Mouse (Mus musculus) MEL (cell line): Measurements from ENCODE around the gene Stag2. TPM values are rescaled to one million over a fixed set of nuclear protein-coding genes. Genes with fewer than 3 reads are reported as not detected.

Source experiments
- DNase-seq: peaks from one replicate; pipeline ENCODE4 v3.0.0; 2011; ENCODE audit warnings: low read depth, low spot score
- H3K27ac ChIP-seq: 2 replicates; pipeline ENCODE4 v1.5.1; 2012; ENCODE audit warnings: low read depth, mild to moderate bottlenecking, control low read depth, low read length, moderate library complexity; ENCODE audit not compliant: control insufficient read depth
- H3K27me3 ChIP-seq, 2 experiments: fragments of 150-350 bp in 1 of 2; sonication (generic) in 1 of 2; 2 replicates each; pipeline ENCODE4 v1.6.1; 2012; ENCODE audit warnings: low read length in 2 of 2, mild to moderate bottlenecking in 2 of 2, improper control_type of control experiment in 1 of 2, moderate library complexity in 1 of 2; ENCODE audit not compliant: insufficient read depth in 2 of 2, control insufficient read depth in 1 of 2
- H3K36me3 ChIP-seq, 2 experiments: 2 replicates each; pipeline ENCODE4 v1.6.1; 2012 to 2014; ENCODE audit warnings: low read length in 2 of 2, improper control_type of control experiment in 1 of 2, inconsistent platforms in 1 of 2, mild to moderate bottlenecking in 1 of 2; ENCODE audit not compliant: insufficient read depth in 2 of 2, control insufficient read depth in 1 of 2
- H3K4me1 ChIP-seq, 2 experiments: fragments of 150-350 bp in 1 of 2; sonication (generic) in 1 of 2; 2 replicates each; pipeline ENCODE4 v1.6.1; 2012; ENCODE audit warnings: low read length in 2 of 2, improper control_type of control experiment in 1 of 2, mild to moderate bottlenecking in 1 of 2; ENCODE audit not compliant: insufficient read depth in 2 of 2, control insufficient read depth in 1 of 2
- H3K4me3 ChIP-seq, 2 experiments: fragments of 150-350 bp in 1 of 2; sonication (generic) in 1 of 2; 2 replicates each; pipeline ENCODE4 v1.5.1; 2012; ENCODE audit warnings: low read depth in 2 of 2, low read length in 2 of 2, mild to moderate bottlenecking in 2 of 2, moderate library complexity in 2 of 2, control low read depth in 1 of 2, improper control_type of control experiment in 1 of 2; ENCODE audit not compliant: control insufficient read depth in 1 of 2, insufficient read depth in 1 of 2
- H3K79me2 ChIP-seq: 2 replicates; pipeline ENCODE4 v1.6.1; 2012; ENCODE audit warnings: mild to moderate bottlenecking, low read length, moderate library complexity; ENCODE audit not compliant: control insufficient read depth, poor library complexity, insufficient read depth
- H3K9ac ChIP-seq: 2 replicates; pipeline ENCODE4 v1.6.1; 2012; ENCODE audit warnings: low read depth, mild to moderate bottlenecking, control low read depth, low read length, moderate library complexity; ENCODE audit not compliant: control insufficient read depth, poor library complexity, severe bottlenecking
- H3K9me3 ChIP-seq: fragments of 150-350 bp; sonication (generic); replicated peaks from 2 replicates; pipeline ENCODE4 v1.6.1; 2012; ENCODE audit warnings: mild to moderate bottlenecking, low read length, improper control_type of control experiment, moderate library complexity; ENCODE audit not compliant: insufficient read depth
- CHD1 ChIP-seq: IDR thresholded peaks from 2 replicates; pipeline ENCODE4 v1.6.1; 2012; ENCODE audit warnings: low read depth, mild to moderate bottlenecking, inconsistent platforms, low read length, improper control_type of control experiment
- ELF1 ChIP-seq: IDR thresholded peaks from 2 replicates; pipeline ENCODE4 v1.6.1; 2014; ENCODE audit warnings: low read depth, mild to moderate bottlenecking, inconsistent platforms, low read length, improper control_type of control experiment, moderate library complexity
- EP300 ChIP-seq, 2 experiments: IDR thresholded peaks; 2 replicates each; pipeline ENCODE4 v1.6.1; 2011; ENCODE audit warnings: improper control_type of control experiment in 2 of 2, low read length in 2 of 2, low read depth in 1 of 2, mild to moderate bottlenecking in 1 of 2
- ETS1 ChIP-seq: IDR thresholded peaks from 2 replicates; pipeline ENCODE4 v1.6.1; 2012; ENCODE audit warnings: low read depth, mild to moderate bottlenecking, inconsistent platforms, low read length, improper control_type of control experiment, moderate library complexity
- GABPA ChIP-seq: IDR thresholded peaks from 2 replicates; pipeline ENCODE4 v1.6.1; 2012; ENCODE audit warnings: low read depth, mild to moderate bottlenecking, inconsistent platforms, low read length, improper control_type of control experiment, moderate library complexity
- HCFC1 ChIP-seq: IDR thresholded peaks from 2 replicates; pipeline ENCODE4 v1.6.1; 2012; ENCODE audit warnings: low read depth, mild to moderate bottlenecking, inconsistent platforms, low read length, improper control_type of control experiment, moderate library complexity
- KAT2A ChIP-seq: conservative IDR thresholded peaks from 2 replicates; pipeline ENCODE4 v1.6.1; 2012; ENCODE audit warnings: low read depth, low read length, improper control_type of control experiment, inconsistent platforms
- MAFK ChIP-seq: IDR thresholded peaks from 2 replicates; pipeline ENCODE4 v1.6.1; 2011; ENCODE audit warnings: low read depth, mild to moderate bottlenecking, low read length, improper control_type of control experiment, borderline replicate concordance
- MAX ChIP-seq: IDR thresholded peaks from 2 replicates; pipeline ENCODE4 v1.6.1; 2011; ENCODE audit warnings: low read length, improper control_type of control experiment
- MAZ ChIP-seq: IDR thresholded peaks from 2 replicates; pipeline ENCODE4 v1.6.1; 2012; ENCODE audit warnings: low read depth, mild to moderate bottlenecking, inconsistent platforms, low read length, improper control_type of control experiment
- MEF2A ChIP-seq: IDR thresholded peaks from 2 replicates; pipeline ENCODE4 v1.6.1; 2014; ENCODE audit warnings: low read depth, mild to moderate bottlenecking, inconsistent platforms, low read length, improper control_type of control experiment; ENCODE audit not compliant: poor library complexity, insufficient replicate concordance, severe bottlenecking; ENCODE audit errors: extremely low read depth
- MXI1 ChIP-seq: IDR thresholded peaks from 2 replicates; pipeline ENCODE4 v1.6.1; 2011; ENCODE audit warnings: mild to moderate bottlenecking, low read depth, low read length, improper control_type of control experiment
- MYB ChIP-seq: IDR thresholded peaks from 2 replicates; pipeline ENCODE4 v1.6.1; 2011; ENCODE audit warnings: mild to moderate bottlenecking, low read depth, low read length, improper control_type of control experiment
- NELFE ChIP-seq: IDR thresholded peaks from 2 replicates; pipeline ENCODE4 v1.6.1; 2011; ENCODE audit warnings: low read depth, low read length, improper control_type of control experiment
- NRF1 ChIP-seq: IDR thresholded peaks from 2 replicates; pipeline ENCODE4 v1.6.1; 2014; ENCODE audit warnings: low read depth, mild to moderate bottlenecking, inconsistent platforms, low read length, improper control_type of control experiment, moderate library complexity; ENCODE audit not compliant: poor library complexity, insufficient read depth, severe bottlenecking
- POLR2A ChIP-seq, 2 experiments: IDR thresholded peaks; 2 replicates each; pipeline ENCODE4 v1.6.1; 2011 to 2012; ENCODE audit warnings: low read length in 2 of 2, mild to moderate bottlenecking in 2 of 2, control low read depth in 1 of 2, improper control_type of control experiment in 1 of 2, low read depth in 1 of 2, moderate library complexity in 1 of 2; ENCODE audit not compliant: control insufficient read depth in 1 of 2, insufficient read depth in 1 of 2, poor library complexity in 1 of 2
- POLR2AphosphoS2 ChIP-seq: IDR thresholded peaks from 2 replicates; pipeline ENCODE4 v1.6.1; 2011; ENCODE audit warnings: low read length, improper control_type of control experiment
- RCOR1 ChIP-seq: IDR thresholded peaks from 2 replicates; pipeline ENCODE4 v1.6.1; 2012; ENCODE audit warnings: low read depth, mild to moderate bottlenecking, inconsistent platforms, low read length, improper control_type of control experiment
- SIN3A ChIP-seq: IDR thresholded peaks from 2 replicates; pipeline ENCODE4 v1.6.1; 2012; ENCODE audit warnings: low read length, improper control_type of control experiment, inconsistent platforms
- TAL1 ChIP-seq: IDR thresholded peaks from 2 replicates; pipeline ENCODE4 v1.6.1; 2012; ENCODE audit warnings: mild to moderate bottlenecking, inconsistent platforms, low read length, moderate library complexity, mixed read lengths
- TCF12 ChIP-seq: IDR thresholded peaks from 2 replicates; pipeline ENCODE4 v1.6.1; 2014; ENCODE audit warnings: low read depth, mild to moderate bottlenecking, inconsistent platforms, low read length, improper control_type of control experiment, moderate library complexity
- UBTF ChIP-seq: IDR thresholded peaks from 2 replicates; pipeline ENCODE4 v1.6.1; 2012; ENCODE audit warnings: low read depth, mild to moderate bottlenecking, inconsistent platforms, low read length, improper control_type of control experiment, moderate library complexity, borderline replicate concordance; ENCODE audit not compliant: insufficient read depth
- ZC3H11A ChIP-seq: IDR thresholded peaks from 2 replicates; pipeline ENCODE4 v1.6.1; 2012; ENCODE audit warnings: low read depth, mild to moderate bottlenecking, inconsistent platforms, low read length, improper control_type of control experiment
- ZKSCAN1 ChIP-seq: IDR thresholded peaks from 2 replicates; pipeline ENCODE4 v1.6.1; 2012; ENCODE audit warnings: low read depth, mild to moderate bottlenecking, inconsistent platforms, low read length, improper control_type of control experiment, moderate library complexity
- ZMIZ1 ChIP-seq: IDR thresholded peaks from 2 replicates; pipeline ENCODE4 v1.6.1; 2012; ENCODE audit warnings: low read depth, mild to moderate bottlenecking, inconsistent platforms, low read length, improper control_type of control experiment, moderate library complexity
- ZNF384 ChIP-seq: IDR thresholded peaks from 2 replicates; pipeline ENCODE4 v1.6.1; 2012; ENCODE audit warnings: low read depth, mild to moderate bottlenecking, inconsistent platforms, low read length, improper control_type of control experiment
- polyA plus RNA-seq, 2 experiments: library from polyadenylated mRNA; stranded (reverse) in 1 of 2; unstranded in 1 of 2; fragments of >175 nt in 1 of 2; fragments of >200 nt in 1 of 2; gene quantifications; 2 replicates each; pipeline versions ENCODE4 v1.2.1 to v1.2.4; 2012; ENCODE audit warnings: low replicate concordance in 2 of 2, low read depth in 1 of 2; ENCODE audit not compliant: insufficient read length in 2 of 2, insufficient read depth in 1 of 2, missing spikeins in 1 of 2
- total RNA-seq: library from RNA; depleted of rRNA; stranded (reverse); fragments of 300-350 nt; gene quantifications from 2 replicates; pipeline ENCODE4 v1.2.3, GENCODE M21; 2012

Gene Stag2
- total and polyA plus RNA-seq, 3 experiments: 18.0 to 22.9 TPM; not detected in 1

- Histone ChIP-seq H3K27me3 (no peaks in the 10 kb centered on the region), H3K79me2 (peaks cover 39% of the 10 kb centered on the region), H3K9ac (peak overlapping the region; percentile 100)
- peak; percentile 53 for DNase-seq
- TF ChIP-seq MAFK (no peak), EP300 (IDR thresholded peaks at IDR 0.05; ENCODE audit: low read depth in 1 of 2, low read length in 2 of 2) (no peak), RCOR1 (no peak), KAT2A (no peak), NRF1 (0 out of 2 replicates have a peak, but pooled peaks have one; percentile 2), TCF12 (0 out of 2 replicates have a peak, but pooled peaks have one; percentile 9), POLR2A (IDR thresholded peaks at IDR 0.05; ENCODE audit: control insufficient read depth in 1 of 2, insufficient read depth in 1 of 2, low read depth in 1 of 2, low read length in 2 of 2, poor library complexity in 1 of 2) (peak; percentile 48 to 55; a peak in 2 of 4 replicates), GABPA (no peak), MAZ (peak; percentile 8; the same call in 1 of the 2 replicates), CHD1 (no peak), POLR2AphosphoS2 (no peak), ETS1 (no peak), ZMIZ1 (no peak), SIN3A (no peak; the same call in 1 of the 2 replicates), MXI1 (no peak), ELF1 (no peak), ZKSCAN1 (no peak), NELFE (no peak; the same call in 1 of the 2 replicates)
- TF ChIP-seq, all 39 proteins: peak for 4
- H3K4me1 ChIP-seq: no peaks in the 10 kb centered on the region; a peak in 1 of 4 replicates
- peak overlapping the region; percentile 86 to 94 for H3K4me3 ChIP-seq
- H3K36me3 ChIP-seq: peaks cover 0 to 4% of the 10 kb centered on the region in 2 experiments; a peak in 2 of 4 replicates
- no peaks in the 10 kb centered on the region for H3K9me3 ChIP-seq
- H3K27ac ChIP-seq: peak overlapping the region; percentile 96
Observed at GRCm38 (mm10) chrX:42149557-42150345, 634 bp downstream of the Stag2 start.

- peak overlapping the region; percentile 100 for H3K27ac ChIP-seq
- peak overlapping the region; percentile 100 for H3K9ac ChIP-seq
- peaks cover 0 to 11% of the 10 kb centered on the region in 2 experiments; a peak in 2 of 4 replicates for H3K36me3 ChIP-seq
- no peaks in the 10 kb centered on the region for H3K27me3 ChIP-seq
- peak; percentile 87 for DNase-seq
- peaks cover 45% of the 10 kb centered on the region for H3K79me2 ChIP-seq
- peak overlapping the region; percentile 94 to 95 for H3K4me3 ChIP-seq
- no peaks in the 10 kb centered on the region for H3K9me3 ChIP-seq
- H3K4me1 ChIP-seq: peaks cover 1 to 5% of the 10 kb centered on the region in 2 experiments; a peak in 3 of 4 replicates
- TF ChIP-seq ZC3H11A (no peak), ZNF384 (no peak), HCFC1 (no peak), TAL1 (no peak), CHD1 (no peak), EP300 (IDR thresholded peaks at IDR 0.05; ENCODE audit: low read depth in 1 of 2, low read length in 2 of 2) (no peak; a peak in 2 of 4 replicates), ETS1 (peak; percentile 21; the same call in 1 of the 2 replicates), MAX (0 out of 2 replicates have a peak, but pooled peaks have one; percentile 33), MXI1 (peak; percentile 19; the same call in 1 of the 2 replicates), POLR2A (IDR thresholded peaks at IDR 0.05; ENCODE audit: control insufficient read depth in 1 of 2, insufficient read depth in 1 of 2, low read depth in 1 of 2, low read length in 2 of 2, poor library complexity in 1 of 2) (peak in 1 of 2 experiments; percentile 38; a peak in 1 of 4 replicates), SIN3A (peak; percentile 39), ZMIZ1 (no peak; the same call in 1 of the 2 replicates), NRF1 (no peak), MEF2A (no peak), ELF1 (no peak), MYB (no peak), UBTF (no peak), MAZ (peak; percentile 84)
Observed at GRCm38 (mm10) chrX:42150346-42151023, 1.4 kb downstream of the Stag2 start.
